Mouse (Mus musculus): Measurements from ENCODE around the gene Tgfbr3l. TPM values are rescaled to one million over a fixed set of nuclear protein-coding genes. Genes with fewer than 3 reads are reported as not detected.
"Not testable (repeated sequence)": the region's sequence is repeated elsewhere in the genome, so short reads cannot be mapped to it uniquely, and the experiment has no call there.

Gene Tgfbr3l
- total RNA-seq, 1 experiment, result 1.1 TPM

DNA sequence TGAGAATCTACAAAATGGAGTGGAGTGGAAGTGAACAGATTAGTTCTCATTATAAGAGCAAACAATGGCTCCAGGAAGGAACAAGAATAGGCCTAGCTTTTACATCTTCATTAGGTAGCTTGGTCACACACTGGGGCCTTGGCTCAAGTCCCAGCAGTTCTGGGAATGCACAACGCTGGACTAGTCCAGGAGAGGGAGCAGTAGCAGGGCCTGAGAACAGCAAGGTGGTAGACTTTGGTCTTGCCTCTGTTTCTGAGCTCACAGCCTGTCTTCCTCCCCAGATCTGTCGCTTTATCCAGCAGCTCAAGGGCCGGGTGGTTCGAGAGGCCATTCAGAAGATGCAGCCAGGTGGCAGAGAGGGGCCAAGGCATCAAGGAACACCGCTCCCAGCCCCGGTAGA lies 6.0 kb downstream of the Tgfbr3l start:
- H3K9ac ChIP-seq (ENCODE audit: insufficient read depth, low read depth, low read length, poor library complexity, severe bottlenecking), result no peak overlapping the region
- no peak overlapping the region for H3K27ac ChIP-seq (ENCODE audit: insufficient read depth, low read depth, low read length, poor library complexity, severe bottlenecking)
- TF ChIP-seq CHD2 (IDR thresholded peaks at IDR 0.05; ENCODE audit: low read depth, low read length), result no peak
- TF ChIP-seq ZNF384 (IDR thresholded peaks at IDR 0.05; ENCODE audit: low read depth, low read length), result no peak
- no peak for TF ChIP-seq MAFK (IDR thresholded peaks at IDR 0.05; ENCODE audit: insufficient read depth, low read depth, low read length)
- TF ChIP-seq HCFC1 (IDR thresholded peaks at IDR 0.05; ENCODE audit: borderline replicate concordance, insufficient read depth, low read length), result no peak
- no peak for TF ChIP-seq ZC3H11A (IDR thresholded peaks at IDR 0.05; ENCODE audit: borderline replicate concordance, low read depth, low read length)
- H3K36me3 ChIP-seq (ENCODE audit: control insufficient read depth, insufficient read depth, low read length, poor library complexity, severe bottlenecking), result peaks cover 7% of the 10 kb centered on the region
- H3K4me3 ChIP-seq (ENCODE audit: insufficient read depth in 1 of 2, low read depth in 1 of 2, low read length in 2 of 2, poor library complexity in 1 of 2, severe bottlenecking in 1 of 2), result 0 out of 4 replicates have a peak overlapping the region, but pooled peaks of 1 of the 2 experiments have one; percentile 97
- in situ Hi-C loops (cut with MboI; ENCODE audit: low sequenced_read_pairs in 2 of 2, unreplicated experiment in 2 of 2), result no loop called here
- no peak for DNase-seq (ENCODE audit: low read depth, low spot score)
- no peaks in the 10 kb centered on the region for H3K9me3 ChIP-seq (ENCODE audit: control insufficient read depth, insufficient read depth, low read depth, low read length)
- H3K4me1 ChIP-seq (ENCODE audit: control insufficient read depth in 2 of 2, insufficient read depth in 2 of 2, low read length in 2 of 2, poor library complexity in 1 of 2), result peaks cover 11 to 18% of the 10 kb centered on the region in 2 experiments; a peak in 1 of 4 replicates

GRCm38 (mm10) chr8:4255471-4255870 lies 7.5 kb downstream of the Tgfbr3l start:
- H3K4me3 ChIP-seq (ENCODE audit: insufficient read depth in 1 of 2, low read depth in 1 of 2, low read length in 2 of 2, poor library complexity in 1 of 2, severe bottlenecking in 1 of 2); H3K9me3 ChIP-seq (ENCODE audit: control insufficient read depth, insufficient read depth, low read depth, low read length); DNase-seq (ENCODE audit: low read depth, low spot score); in situ Hi-C loops (cut with MboI; ENCODE audit: low sequenced_read_pairs in 2 of 2, unreplicated experiment in 2 of 2); H3K9ac ChIP-seq (ENCODE audit: insufficient read depth, low read depth, low read length, poor library complexity, severe bottlenecking); H3K27ac ChIP-seq (ENCODE audit: insufficient read depth, low read depth, low read length, poor library complexity, severe bottlenecking): not testable (repeated sequence)
- Histone ChIP-seq H3K4me1 (ENCODE audit: control insufficient read depth in 2 of 2, insufficient read depth in 2 of 2, low read length in 2 of 2, poor library complexity in 1 of 2) (peaks cover 7 to 17% of the 10 kb centered on the region in 2 experiments; a peak in 2 of 4 replicates), H3K36me3 (ENCODE audit: control insufficient read depth, insufficient read depth, low read length, poor library complexity, severe bottlenecking) (peaks cover 15% of the 10 kb centered on the region)

GRCm38 (mm10) chr8:4256911-4257310 lies 8.9 kb downstream of the Tgfbr3l start:
- DNase-seq (ENCODE audit: low read depth, low spot score), result no peak
- in situ Hi-C loops (cut with MboI; ENCODE audit: low sequenced_read_pairs in 2 of 2, unreplicated experiment in 2 of 2), result no loop called here
- no peak overlapping the region for H3K27ac ChIP-seq (ENCODE audit: insufficient read depth, low read depth, low read length, poor library complexity, severe bottlenecking)
- H3K36me3 ChIP-seq (ENCODE audit: control insufficient read depth, insufficient read depth, low read length, poor library complexity, severe bottlenecking), result peaks cover 24% of the 10 kb centered on the region
- H3K9ac ChIP-seq (ENCODE audit: insufficient read depth, low read depth, low read length, poor library complexity, severe bottlenecking), result no peak overlapping the region
- no peak overlapping the region for H3K4me3 ChIP-seq (ENCODE audit: insufficient read depth in 1 of 2, low read depth in 1 of 2, low read length in 2 of 2, poor library complexity in 1 of 2, severe bottlenecking in 1 of 2)
- TF ChIP-seq HCFC1 (IDR thresholded peaks at IDR 0.05; ENCODE audit: borderline replicate concordance, insufficient read depth, low read length), result no peak
- no peak for TF ChIP-seq CHD2 (IDR thresholded peaks at IDR 0.05; ENCODE audit: low read depth, low read length)
- TF ChIP-seq MAFK (IDR thresholded peaks at IDR 0.05; ENCODE audit: insufficient read depth, low read depth, low read length), result no peak
- no peak for TF ChIP-seq ZNF384 (IDR thresholded peaks at IDR 0.05; ENCODE audit: low read depth, low read length)
- TF ChIP-seq ZC3H11A (IDR thresholded peaks at IDR 0.05; ENCODE audit: borderline replicate concordance, low read depth, low read length), result no peak
- H3K9me3 ChIP-seq (ENCODE audit: control insufficient read depth, insufficient read depth, low read depth, low read length), result no peaks in the 10 kb centered on the region
- peaks cover 7 to 16% of the 10 kb centered on the region in 2 experiments; a peak in 2 of 4 replicates for H3K4me1 ChIP-seq (ENCODE audit: control insufficient read depth in 2 of 2, insufficient read depth in 2 of 2, low read length in 2 of 2, poor library complexity in 1 of 2)

- no peak for DNase-seq (ENCODE audit: low read depth, low spot score)
- Histone ChIP-seq H3K27ac (ENCODE audit: insufficient read depth, low read depth, low read length, poor library complexity, severe bottlenecking) (no peak overlapping the region), H3K9me3 (ENCODE audit: control insufficient read depth, insufficient read depth, low read depth, low read length) (no peaks in the 10 kb centered on the region), H3K36me3 (ENCODE audit: control insufficient read depth, insufficient read depth, low read length, poor library complexity, severe bottlenecking) (peaks cover 24% of the 10 kb centered on the region), H3K4me1 (ENCODE audit: control insufficient read depth in 2 of 2, insufficient read depth in 2 of 2, low read length in 2 of 2, poor library complexity in 1 of 2) (peaks cover 6 to 16% of the 10 kb centered on the region in 2 experiments; a peak in 2 of 4 replicates), H3K4me3 (ENCODE audit: insufficient read depth in 1 of 2, low read depth in 1 of 2, low read length in 2 of 2, poor library complexity in 1 of 2, severe bottlenecking in 1 of 2) (no peak overlapping the region), H3K9ac (ENCODE audit: insufficient read depth, low read depth, low read length, poor library complexity, severe bottlenecking) (no peak overlapping the region)
- in situ Hi-C loops (cut with MboI; ENCODE audit: low sequenced_read_pairs in 2 of 2, unreplicated experiment in 2 of 2), result no loop called here
- no peak for TF ChIP-seq ZC3H11A (IDR thresholded peaks at IDR 0.05; ENCODE audit: borderline replicate concordance, low read depth, low read length)
- no peak for TF ChIP-seq HCFC1 (IDR thresholded peaks at IDR 0.05; ENCODE audit: borderline replicate concordance, insufficient read depth, low read length)
- no peak for TF ChIP-seq CHD2 (IDR thresholded peaks at IDR 0.05; ENCODE audit: low read depth, low read length)
- TF ChIP-seq ZNF384 (IDR thresholded peaks at IDR 0.05; ENCODE audit: low read depth, low read length), result no peak
- no peak for TF ChIP-seq MAFK (IDR thresholded peaks at IDR 0.05; ENCODE audit: insufficient read depth, low read depth, low read length)
These were observed 9.3 kb downstream of the Tgfbr3l start for GRCm38 (mm10) chr8:4257350-4257749.

DNA sequence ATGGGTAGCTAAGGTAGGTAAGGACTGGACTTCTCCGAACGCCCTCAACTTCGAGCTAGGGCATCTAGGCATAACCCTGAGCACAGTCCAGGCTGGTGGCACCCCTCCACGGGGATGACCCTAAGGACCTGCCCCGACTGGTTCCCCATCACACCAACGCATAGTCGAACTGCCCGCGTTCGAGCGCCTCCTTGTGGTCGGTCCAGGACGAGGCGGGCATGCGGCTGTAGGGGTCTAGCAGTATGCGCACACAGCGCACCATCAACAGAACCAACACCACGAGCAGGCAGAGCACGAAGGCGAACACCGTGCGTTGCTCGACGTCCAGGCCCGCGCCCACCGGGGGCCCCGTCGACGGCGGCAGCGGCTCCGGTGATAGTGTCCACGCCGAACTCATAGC lies 10.2 kb downstream of the Tgfbr3l start:
- H3K4me1 ChIP-seq (ENCODE audit: control insufficient read depth in 2 of 2, insufficient read depth in 2 of 2, low read length in 2 of 2, poor library complexity in 1 of 2), result peaks cover 3 to 14% of the 10 kb centered on the region in 2 experiments; a peak in 2 of 4 replicates
- no peak for TF ChIP-seq ZNF384 (IDR thresholded peaks at IDR 0.05; ENCODE audit: low read depth, low read length)
- no peak for TF ChIP-seq ZC3H11A (IDR thresholded peaks at IDR 0.05; ENCODE audit: borderline replicate concordance, low read depth, low read length)
- TF ChIP-seq CHD2 (IDR thresholded peaks at IDR 0.05; ENCODE audit: low read depth, low read length), result no peak
- TF ChIP-seq HCFC1 (IDR thresholded peaks at IDR 0.05; ENCODE audit: borderline replicate concordance, insufficient read depth, low read length), result no peak
- no peak for TF ChIP-seq MAFK (IDR thresholded peaks at IDR 0.05; ENCODE audit: insufficient read depth, low read depth, low read length)
- no peaks in the 10 kb centered on the region for H3K9me3 ChIP-seq (ENCODE audit: control insufficient read depth, insufficient read depth, low read depth, low read length)
- H3K9ac ChIP-seq (ENCODE audit: insufficient read depth, low read depth, low read length, poor library complexity, severe bottlenecking), result peak overlapping the region; percentile 70
- H3K27ac ChIP-seq (ENCODE audit: insufficient read depth, low read depth, low read length, poor library complexity, severe bottlenecking), result peak overlapping the region; percentile 30; the same call in 1 of the 2 replicates
- H3K4me3 ChIP-seq (ENCODE audit: insufficient read depth in 1 of 2, low read depth in 1 of 2, low read length in 2 of 2, poor library complexity in 1 of 2, severe bottlenecking in 1 of 2), result peak overlapping the region; percentile 78 to 92
- peaks cover 30% of the 10 kb centered on the region for H3K36me3 ChIP-seq (ENCODE audit: control insufficient read depth, insufficient read depth, low read length, poor library complexity, severe bottlenecking)
- DNase-seq (ENCODE audit: low read depth, low spot score), result peak; percentile 66
- in situ Hi-C loops (cut with MboI; ENCODE audit: low sequenced_read_pairs in 2 of 2, unreplicated experiment in 2 of 2), result no loop called here
